Mouse (Mus musculus): ENCODE measurements around the gene Eng. TPM values are rescaled to one million over a fixed set of nuclear protein-coding genes. Genes with fewer than 3 reads are reported as not detected.
A peak's percentile ranks its signal among the peaks of the same experiment; 100 is the strongest.

Gene Eng
- polyA plus RNA-seq, 1 experiment from 2014 or later = 28.5 TPM

DNA sequence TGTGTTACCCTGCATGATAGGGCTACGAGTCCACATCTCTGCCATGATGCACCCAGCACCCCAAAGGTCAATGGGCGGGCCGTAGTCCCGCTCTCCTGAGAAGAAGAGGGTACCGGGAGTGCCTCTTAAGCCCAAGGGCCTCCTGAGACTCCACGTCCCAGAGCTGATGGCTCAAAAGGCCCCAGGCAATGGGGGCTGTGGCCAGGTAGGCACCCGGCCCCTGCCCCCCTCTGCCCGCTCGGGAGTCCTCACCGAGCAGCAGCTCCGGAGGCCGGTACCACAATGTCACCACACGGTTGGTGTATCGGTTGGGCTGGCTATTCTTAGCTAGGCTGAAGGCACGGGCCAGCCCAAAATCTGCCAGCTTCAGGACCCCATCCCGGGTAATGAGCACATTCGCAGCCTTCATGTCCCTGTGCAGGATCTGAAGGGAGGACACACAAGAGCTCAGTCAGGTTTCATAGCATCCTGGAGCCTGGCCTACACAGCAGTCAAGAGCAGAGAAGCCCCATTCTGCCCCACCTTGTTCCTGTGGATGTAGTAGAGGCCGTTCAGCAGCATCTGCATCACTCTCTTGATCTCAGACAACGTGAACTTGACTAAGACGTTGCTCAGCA, 63.2 kb downstream of the Eng start:
- DNase-seq (ENCODE audit: low spot score) = no peak

DNA sequence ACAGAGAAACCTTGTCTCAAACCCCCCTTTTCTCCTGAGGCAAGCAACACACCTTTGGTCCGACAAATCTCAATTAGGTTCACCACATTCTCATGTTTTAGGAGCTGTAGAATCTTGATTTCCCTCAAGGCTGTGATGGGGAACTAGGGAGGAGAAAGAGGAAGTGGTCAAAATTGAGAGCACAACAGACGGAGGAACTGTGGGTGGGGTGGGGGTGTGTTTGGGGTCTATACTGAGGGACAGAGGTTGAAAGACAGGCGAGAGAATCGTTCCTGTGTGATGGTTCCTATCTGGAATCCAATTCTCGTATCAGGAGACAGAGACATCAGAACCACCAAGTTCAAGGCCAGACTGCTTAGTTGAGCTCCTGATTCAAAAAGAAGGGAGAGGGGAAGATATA, 64.0 kb downstream of the Eng start:
- DNase-seq (ENCODE audit: low spot score) = no peak

DNA sequence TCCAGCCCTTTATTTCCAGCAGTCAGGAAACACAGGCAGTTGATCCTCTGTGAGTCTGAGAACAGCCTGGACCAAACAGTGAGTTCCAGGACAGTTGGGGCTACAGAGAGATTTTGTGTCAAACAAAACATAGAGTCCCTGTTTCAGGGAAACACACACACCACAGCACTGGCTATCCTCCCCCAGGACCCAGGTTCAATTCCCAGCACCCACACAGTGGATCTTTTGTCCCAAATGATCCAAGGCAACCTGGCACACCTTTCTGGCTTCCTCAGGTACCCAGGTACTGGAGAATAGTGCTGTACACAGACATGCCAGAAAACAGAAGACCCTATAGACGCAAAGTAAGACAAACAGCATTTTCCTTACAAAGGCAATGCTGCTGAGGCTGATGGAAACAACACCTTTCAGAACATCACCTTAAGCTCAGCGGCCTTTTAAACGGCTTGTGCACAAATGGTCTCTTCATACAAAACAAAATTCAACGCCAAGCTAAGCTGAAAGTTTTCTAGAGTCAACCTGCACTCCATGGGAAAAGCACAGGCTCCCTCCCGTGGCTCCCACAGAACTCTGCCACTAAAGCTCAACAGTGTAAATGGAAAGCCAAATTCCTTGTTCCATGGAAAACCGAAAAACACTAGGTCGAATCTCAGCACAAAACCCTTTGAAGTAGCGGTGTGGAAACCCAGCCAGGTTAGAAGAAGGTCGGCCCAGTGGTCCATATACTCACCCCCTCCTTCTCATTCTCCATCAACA, 65.1 kb downstream of the Eng start:
- no peak for DNase-seq (ENCODE audit: low spot score)

DNA sequence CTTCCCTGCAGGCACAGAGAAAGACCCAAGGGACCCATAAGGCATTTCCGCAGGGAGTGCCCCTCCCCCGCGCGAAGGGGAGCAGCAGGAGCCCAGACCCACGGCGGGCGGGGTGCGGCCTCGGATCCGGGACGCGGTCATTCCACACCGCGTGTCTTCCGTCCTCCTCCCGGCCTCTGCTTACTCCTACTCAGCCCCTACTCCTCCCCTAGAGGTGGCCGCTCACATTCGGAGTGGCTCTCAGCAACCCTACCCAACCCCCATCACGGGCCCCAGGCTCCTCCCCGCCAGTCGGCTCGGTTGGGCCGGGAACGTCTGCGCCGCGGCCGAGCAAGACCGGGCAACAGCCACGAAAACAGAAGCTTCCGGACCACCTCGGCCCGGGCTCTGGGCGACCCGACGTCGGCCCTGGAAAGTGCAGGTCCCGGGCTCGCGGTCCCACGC, 65.7 kb downstream of the Eng start:
- DNase-seq (ENCODE audit: low spot score) = peak; percentile 58

DNA sequence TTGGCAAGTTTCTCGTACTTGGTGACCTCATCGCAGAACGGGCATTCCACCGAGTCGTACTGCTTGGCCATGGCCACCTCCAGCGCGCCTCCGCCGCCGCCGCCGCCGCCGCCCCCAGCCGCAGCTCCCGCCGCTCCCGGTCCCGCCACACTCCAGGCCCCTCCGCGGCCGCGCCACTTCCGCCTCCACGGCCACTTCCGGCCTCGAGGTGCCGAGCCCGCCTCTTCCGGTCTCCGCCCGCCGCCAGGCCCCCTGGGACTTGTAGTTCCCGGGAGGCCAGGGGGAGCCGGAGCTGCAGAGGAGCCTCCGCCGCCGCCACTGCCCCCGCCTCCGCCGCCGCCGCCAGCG, 66.2 kb downstream of the Eng start:
- peak; percentile 96 for DNase-seq (ENCODE audit: low spot score)

GRCm38 (mm10) chr2:32712934-32713817, 66.8 kb downstream of the Eng start, which contains the start of gene Cdk9:
TSS of gene Cdk9 (minus strand) at chr2:32713076.
- peak; percentile 94 for DNase-seq (ENCODE audit: low spot score)

DNA sequence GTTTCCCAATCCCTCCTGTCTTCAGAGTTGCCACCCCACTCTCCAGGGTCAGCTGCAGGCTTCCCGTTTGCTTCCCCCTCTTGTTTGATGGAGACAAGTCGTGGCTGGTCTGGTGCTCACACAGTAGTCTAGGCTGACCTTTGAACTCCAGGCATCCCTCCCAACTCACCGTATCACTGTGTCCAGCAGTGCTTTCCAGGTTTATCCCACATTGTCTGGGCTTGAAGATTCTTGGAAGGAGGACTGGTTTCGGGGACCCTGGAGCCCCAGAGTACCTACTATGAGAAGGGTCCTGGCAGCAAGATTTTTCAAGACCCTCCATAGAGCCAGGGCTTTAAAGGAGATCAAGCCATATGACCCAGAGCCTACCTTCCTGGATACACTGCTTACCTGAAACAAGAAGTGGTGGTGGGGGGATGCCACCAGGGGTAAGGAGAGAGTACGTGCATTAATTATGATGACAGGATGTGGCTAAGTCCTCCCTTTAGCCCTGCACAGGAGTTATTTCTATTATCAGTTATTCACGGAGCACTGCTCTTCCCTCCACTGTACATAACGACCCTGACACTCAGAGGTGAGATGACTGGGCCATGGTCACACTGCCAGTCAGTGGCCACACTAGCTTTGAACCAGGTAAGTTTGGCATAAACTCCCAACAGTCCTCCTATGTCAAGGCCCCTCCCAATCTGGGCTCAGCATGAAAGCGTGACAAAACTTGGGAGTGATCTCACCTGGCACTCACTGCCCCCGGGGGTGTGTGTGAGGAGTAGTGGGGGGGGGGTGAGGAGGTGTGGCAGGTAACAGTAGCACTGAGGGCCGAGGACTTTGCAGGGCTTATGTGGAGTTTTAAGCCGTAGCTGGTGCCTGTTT, 68.0 kb downstream of the Eng start:
- DNase-seq (ENCODE audit: low spot score) = no peak

DNA sequence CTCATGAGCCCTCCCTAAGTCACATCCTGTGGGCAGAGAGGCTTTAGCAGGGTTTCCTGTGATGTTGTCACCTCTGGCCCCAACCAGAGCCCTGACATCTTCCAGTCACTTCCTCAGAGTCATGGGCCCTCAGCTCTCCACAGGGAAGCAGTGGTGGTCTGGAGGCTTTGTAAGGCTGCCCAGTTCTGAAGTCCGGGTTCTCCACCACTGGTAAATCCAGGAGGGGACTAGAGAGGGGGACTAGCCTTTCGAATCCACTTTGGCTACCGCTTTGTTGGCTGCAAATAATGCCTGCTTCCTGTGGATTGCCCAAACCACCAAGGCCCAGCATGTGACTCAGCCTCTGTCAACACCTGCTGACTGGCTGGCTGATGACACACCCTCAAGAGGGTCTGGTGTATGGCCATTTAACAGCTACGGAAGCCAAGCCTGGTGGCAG, 68.6 kb downstream of the Eng start:
- peak; percentile 48 for DNase-seq (ENCODE audit: low spot score)

- peak; percentile 26 for DNase-seq (ENCODE audit: low spot score)
These were observed 72.4 kb downstream of the Eng start for GRCm38 (mm10) chr2:32718761-32719160.

- no peak for DNase-seq (ENCODE audit: low spot score)
These were observed 73.7 kb downstream of the Eng start for GRCm38 (mm10) chr2:32720053-32720452.

DNA sequence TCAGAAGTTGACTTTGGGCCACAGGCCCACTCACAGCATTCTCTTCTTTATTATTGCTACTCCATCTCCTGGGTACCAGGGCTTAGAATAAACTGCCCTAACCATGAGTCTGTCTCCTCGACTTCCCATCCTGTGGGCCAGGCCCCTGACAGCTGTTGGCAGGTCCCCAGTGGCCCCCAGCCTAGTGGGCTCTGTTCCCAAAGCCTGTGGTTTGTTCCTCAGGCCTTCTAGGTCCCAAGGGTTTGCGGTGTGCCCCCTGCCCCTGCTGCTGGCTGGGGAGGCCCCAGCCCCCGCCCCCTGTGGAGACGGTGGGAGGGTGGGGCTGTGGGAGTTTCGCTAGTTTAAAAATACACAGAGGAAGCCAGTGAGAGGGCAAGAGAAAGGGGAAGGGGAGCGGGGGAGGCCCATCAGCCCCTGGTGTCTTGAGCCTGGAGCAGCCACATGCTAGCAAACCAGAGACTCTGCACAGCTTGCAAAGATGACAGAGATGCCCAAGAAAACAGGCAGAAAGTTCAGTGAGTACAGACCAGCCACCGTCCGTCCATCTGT, 74.4 kb downstream of the Eng start, which contains the start of gene Sh2d3c:
TSS of gene Sh2d3c (plus strand) at position 375 of the 549 bp plus-strand sequence.
- DNase-seq (ENCODE audit: low spot score) = peak; percentile 50

DNA sequence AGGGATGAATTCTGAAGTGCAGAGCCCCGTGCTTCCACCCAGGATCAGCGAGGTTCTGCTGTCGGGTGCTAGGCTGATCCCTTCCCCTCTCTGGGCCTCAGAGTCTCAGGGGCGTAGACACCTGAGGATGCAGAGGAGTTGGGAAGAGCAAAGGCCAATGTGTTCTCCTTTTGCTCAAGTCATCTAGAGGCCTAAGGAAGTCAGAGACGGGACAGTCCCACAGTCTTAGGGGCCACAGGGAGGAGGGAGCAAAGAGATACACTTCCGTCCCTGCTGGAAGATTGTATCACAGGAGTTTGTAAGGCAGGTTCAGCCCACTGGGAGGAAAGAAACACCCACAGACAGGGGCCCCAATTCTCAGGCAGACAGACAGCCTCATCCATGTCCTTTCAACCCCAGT, 75.7 kb downstream of the Eng start:
- DNase-seq (ENCODE audit: low spot score) = peak; percentile 30

GRCm38 (mm10) chr2:32722581-32722980, 76.2 kb downstream of the Eng start:
- DNase-seq (ENCODE audit: low spot score) = no peak

- DNase-seq (ENCODE audit: low spot score) = no peak
These were observed 77.8 kb downstream of the Eng start for GRCm38 (mm10) chr2:32724149-32724548.

DNA sequence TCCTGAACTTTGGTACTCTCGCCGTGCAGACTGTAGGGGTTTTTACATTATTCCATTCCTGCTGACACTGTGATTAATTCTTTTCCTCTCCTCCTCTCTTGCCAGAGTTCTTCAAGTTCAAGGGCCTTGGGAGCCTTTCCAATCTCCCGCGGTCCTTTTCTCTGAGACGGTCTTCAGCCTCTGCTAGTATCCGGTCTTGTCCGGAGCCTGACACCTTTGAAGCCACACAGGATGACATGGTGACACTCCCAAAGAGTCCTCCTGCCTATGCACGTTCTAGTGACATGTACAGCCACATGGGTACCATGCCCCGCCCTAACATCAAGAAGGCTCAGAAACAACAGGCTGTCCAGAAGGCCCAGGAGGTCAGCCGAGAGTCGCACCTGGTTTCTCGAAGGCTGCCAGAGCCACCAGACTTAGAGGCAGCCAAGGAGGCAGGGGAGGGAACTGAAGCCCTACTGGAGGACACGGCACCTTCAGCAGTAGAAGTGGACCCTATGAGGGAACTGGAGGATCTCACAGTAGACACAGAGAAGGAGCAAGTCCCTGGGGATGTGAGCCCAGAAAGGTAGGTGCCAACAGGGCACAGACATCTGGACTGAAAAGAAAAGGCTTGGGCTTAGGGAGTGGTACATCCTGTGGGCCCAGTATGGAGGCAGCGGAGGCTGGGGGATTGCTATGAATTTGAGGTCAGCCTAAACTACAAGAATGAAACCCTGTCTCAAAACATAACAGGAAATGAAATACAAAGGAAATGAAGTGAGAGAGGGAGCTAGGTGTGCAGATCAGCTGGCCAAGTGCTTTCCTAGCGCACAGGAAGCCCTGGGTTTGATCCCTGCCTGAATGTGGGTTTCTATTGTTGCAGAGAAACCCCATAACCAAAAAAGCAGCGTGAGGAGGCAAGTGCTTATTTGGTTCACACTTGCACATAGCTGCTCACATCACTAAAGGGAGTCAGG, 78.7 kb downstream of the Eng start:
- peak; percentile 79 for DNase-seq (ENCODE audit: low spot score)

DNA sequence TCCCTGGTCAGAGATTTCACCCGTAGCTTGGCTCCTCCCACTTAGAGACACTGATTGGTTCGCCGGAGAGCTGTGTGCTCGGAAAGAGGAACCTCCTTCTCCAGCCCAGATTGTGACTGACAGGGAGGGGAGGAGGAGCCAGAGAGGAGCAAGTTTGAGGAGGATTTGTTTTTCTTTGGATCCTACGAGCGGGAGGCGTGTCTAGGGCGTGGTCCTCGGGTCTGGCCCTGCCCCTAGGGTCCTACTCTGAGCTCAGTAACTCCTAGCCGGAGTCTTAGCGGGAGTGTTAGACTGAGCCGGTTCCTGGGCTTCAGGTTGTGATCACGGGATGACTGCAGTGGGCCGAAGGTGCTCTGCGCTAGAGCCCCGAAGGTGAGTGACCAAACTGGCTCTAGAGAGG, 81.0 kb downstream of the Eng start:
- DNase-seq (ENCODE audit: low spot score) = peak; percentile 89

DNA sequence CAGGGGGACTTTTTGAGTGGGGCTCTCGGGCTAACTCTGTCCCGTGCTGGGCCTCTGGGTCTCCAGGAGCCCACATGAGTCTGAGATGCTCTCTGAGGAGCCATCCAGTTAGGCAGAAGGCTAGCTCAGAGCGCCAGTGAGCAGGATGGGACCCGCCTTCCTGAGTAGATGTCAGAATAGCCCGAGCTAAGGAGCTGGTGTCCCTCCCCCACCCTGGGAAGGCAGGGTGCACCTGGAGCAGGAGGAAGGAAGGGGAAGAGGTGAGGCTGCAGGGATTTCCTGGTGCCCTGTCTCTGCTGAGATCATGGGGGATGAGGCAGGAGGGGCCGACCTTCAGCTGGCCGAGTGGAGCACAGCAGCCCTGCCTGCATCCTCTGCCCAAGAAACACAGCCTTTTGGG, 82.1 kb downstream of the Eng start:
- DNase-seq (ENCODE audit: low spot score) = no peak

GRCm38 (mm10) chr2:32729547-32729946, 83.2 kb downstream of the Eng start:
- DNase-seq (ENCODE audit: low spot score) = no peak

DNA sequence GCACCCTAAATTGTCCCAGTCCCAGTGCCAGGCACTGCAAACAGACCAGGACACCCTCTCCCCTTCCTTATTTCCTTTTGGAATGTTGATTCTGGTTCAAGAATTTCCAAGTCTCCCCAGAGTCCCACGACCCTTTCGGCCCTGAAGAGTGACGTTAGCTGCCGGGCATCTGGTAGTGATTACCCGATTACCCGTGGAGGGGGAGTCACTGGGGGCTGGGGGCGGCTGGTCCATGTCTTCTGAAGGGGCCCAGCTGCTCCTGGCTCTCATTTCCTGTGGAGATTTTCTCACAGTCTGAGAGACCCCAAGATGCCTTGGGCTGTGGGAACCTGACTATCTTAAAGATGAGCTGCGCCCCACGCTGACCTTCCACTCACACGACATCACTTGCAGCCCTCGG, 84.5 kb downstream of the Eng start:
- no peak for DNase-seq (ENCODE audit: low spot score)
